Mouse (Mus musculus) frontal cortex, adult 2 months (tissue): ENCODE measurements around the gene 2200002D01Rik. TPM values are rescaled to one million over a fixed set of nuclear protein-coding genes. Genes with fewer than 3 reads are reported as not detected.
"Not testable (repeated sequence)": the region's sequence is repeated elsewhere in the genome, so short reads cannot be mapped to it uniquely, and the experiment has no call there.

Experiments used
- DNase-seq, 2 experiments: peaks; one replicate each; pipeline ENCODE4 v3.0.0; 2022; ENCODE audit warnings: low spot score in 1 of 2; ENCODE audit errors: extremely low spot score in 1 of 2
- polyA plus RNA-seq: library from polyadenylated mRNA; depleted of rRNA; stranded (reverse); fragments of >200 nt; gene quantifications from 2 replicates; pipeline ENCODE4 v1.2.3, GENCODE M21; 2012; rRNA removed

Gene 2200002D01Rik
- polyA plus RNA-seq, 1 experiment: 0.34 TPM

DNA sequence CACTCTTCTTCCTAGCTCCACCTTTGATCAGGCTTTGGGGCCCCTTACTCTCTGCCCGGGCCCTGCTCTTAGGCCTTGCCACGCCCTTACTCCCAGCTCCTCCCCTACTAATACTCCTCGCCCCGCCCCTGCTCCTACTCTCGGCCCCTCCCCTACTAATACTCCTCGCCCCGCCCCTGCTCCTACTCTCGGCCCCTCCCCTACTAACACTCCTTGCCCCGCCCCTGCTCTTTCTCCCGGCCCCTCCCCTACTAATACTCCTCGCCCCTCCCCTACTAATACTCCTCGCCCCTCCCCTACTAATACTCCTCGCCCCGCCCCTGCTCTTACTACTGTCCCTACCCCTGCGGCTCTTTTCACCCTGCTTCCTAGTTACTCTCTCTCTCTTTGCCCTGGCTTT is 37.3 kb downstream of the 2200002D01Rik start:
- DNase-seq: not testable (repeated sequence)

DNA sequence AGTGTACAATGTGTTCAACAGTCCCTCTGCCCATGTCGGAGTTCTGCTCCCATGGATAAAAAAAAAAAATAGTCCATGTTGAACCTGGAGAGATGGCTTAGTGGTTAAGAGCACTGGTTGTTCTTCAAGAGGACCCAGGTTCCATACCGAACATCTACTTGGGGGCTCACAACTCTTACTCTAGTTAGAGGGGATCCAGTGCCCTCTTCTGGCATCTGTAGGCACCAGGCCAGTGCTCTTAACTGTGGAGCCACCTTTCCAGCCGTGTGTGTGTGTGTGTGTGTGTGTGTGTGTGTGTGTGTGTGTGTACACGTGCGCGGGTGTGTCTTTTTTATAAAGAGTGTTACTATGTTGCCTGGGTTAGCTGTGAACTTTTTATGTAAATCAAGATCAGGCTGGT is 45.7 kb downstream of the 2200002D01Rik start:
- no peak for DNase-seq

Other genes starting within 250 kb of the 2200002D01Rik start
- 10.1 and 12.2 TPM in 2 replicates for gene Ryr1, start 123.3 kb downstream of the 2200002D01Rik start, polyA plus RNA-seq
- 2.5 and 2.6 TPM in 2 replicates for gene Rasgrp4, start 113.6 kb downstream of the 2200002D01Rik start, polyA plus RNA-seq
- 56.8 and 65.5 TPM in 2 replicates for gene Fam98c, start 92.2 kb downstream of the 2200002D01Rik start, polyA plus RNA-seq
- gene Ggn, start 78.3 kb downstream of the 2200002D01Rik start, polyA plus RNA-seq: 0.65 and 0.78 TPM in 2 replicates
- 35.5 and 38.0 TPM in 2 replicates for gene Spred3, start 78.1 kb downstream of the 2200002D01Rik start, polyA plus RNA-seq
- gene Psmd8, start 67.8 kb downstream of the 2200002D01Rik start, polyA plus RNA-seq: 197 and 217 TPM in 2 replicates
- 4.9 and 6.2 TPM in 2 replicates for gene Catsperg1, start 34.4 kb downstream of the 2200002D01Rik start, polyA plus RNA-seq
- gene Kcnk6, start 16.0 kb downstream of the 2200002D01Rik start, polyA plus RNA-seq: 2.5 TPM in 2 replicates
- 61.8 and 66.5 TPM in 2 replicates for gene Yif1b, start 10.1 kb downstream of the 2200002D01Rik start, polyA plus RNA-seq
- gene Spint2, start 33.4 kb upstream of the 2200002D01Rik start, polyA plus RNA-seq: 20.3 and 21.4 TPM in 2 replicates
- gene Ppp1r14a, start 40.8 kb upstream of the 2200002D01Rik start, polyA plus RNA-seq: 22.1 and 26.9 TPM in 2 replicates
- 90.5 and 91.9 TPM in 2 replicates for gene Dpf1, start 55.5 kb upstream of the 2200002D01Rik start, polyA plus RNA-seq